Mouse (Mus musculus): ENCODE data around the gene Minos1. TPM values are rescaled to one million over a fixed set of nuclear protein-coding genes. Genes with fewer than 3 reads are reported as not detected.
A peak's percentile ranks its signal among the peaks of the same experiment; 100 is the strongest.

The Minos1 gene
- total RNA-seq (2021): 100 to 1,000 TPM; 399 to 482 TPM
- long read RNA-seq, experiment 1, transcript Minos1-204 (4 exons, 476 nt): minor isoform, 5 of 185 reads
- long read RNA-seq, experiment 1, transcript Minos1-203 (4 exons, 2,549 nt): major isoform, 163 of 185 reads
- long read RNA-seq, experiment 1, partial matches to known transcripts: 3 of 185 reads
- long read RNA-seq, experiment 1, other reads (novel, unspliced or antisense): 14 of 185 reads
- long read RNA-seq, experiment 2, transcript Minos1-204 (4 exons, 476 nt): minor isoform, 7 of 202 reads
- long read RNA-seq, experiment 2, transcript Minos1-203 (4 exons, 2,549 nt): major isoform, 183 of 202 reads
- long read RNA-seq, experiment 2, partial matches to known transcripts: 1 of 202 reads
- long read RNA-seq, experiment 2, other reads (novel, unspliced or antisense): 11 of 202 reads

GRCm38 (mm10) chr4:139130701-139131549, at the start of gene Minos1:
Gene Minos1, minus strand, starts transcription at chr4:139131113.
- peak; percentile 97 for DNase-seq

GRCm38 (mm10) chr4:139179731-139180625, 49.1 kb upstream of the Minos1 start:
- no peak for DNase-seq

- DNase-seq: no peak
Measured at GRCm38 (mm10) chr4:139179218-139179617, 48.3 kb upstream of the Minos1 start.

GRCm38 (mm10) chr4:139178377-139178776, 47.5 kb upstream of the Minos1 start:
- no peak for DNase-seq

- DNase-seq: no peak
Measured at GRCm38 (mm10) chr4:139177921-139178320, 47.0 kb upstream of the Minos1 start.

GRCm38 (mm10) chr4:139176023-139176422, 45.1 kb upstream of the Minos1 start:
- DNase-seq: no peak

GRCm38 (mm10) chr4:139175061-139175971, 44.4 kb upstream of the Minos1 start:
- peak; percentile 59 for DNase-seq

- DNase-seq: no peak
Measured at GRCm38 (mm10) chr4:139169748-139170279, 38.9 kb upstream of the Minos1 start.

- DNase-seq: no peak
Measured at GRCm38 (mm10) chr4:139168985-139169747, 38.3 kb upstream of the Minos1 start.

GRCm38 (mm10) chr4:139167107-139167506, 36.2 kb upstream of the Minos1 start:
- no peak for DNase-seq

- no peak for DNase-seq
Measured at GRCm38 (mm10) chr4:139166244-139166643, 35.3 kb upstream of the Minos1 start.

GRCm38 (mm10) chr4:139165259-139165658, 34.3 kb upstream of the Minos1 start:
- no peak for DNase-seq

- no peak for DNase-seq
Measured at GRCm38 (mm10) chr4:139164082-139164481, 33.2 kb upstream of the Minos1 start.

GRCm38 (mm10) chr4:139161076-139161475, 30.2 kb upstream of the Minos1 start:
- no peak for DNase-seq

- no peak for DNase-seq
Measured at GRCm38 (mm10) chr4:139158350-139158749, 27.4 kb upstream of the Minos1 start.

- DNase-seq: no peak
Measured at GRCm38 (mm10) chr4:139156538-139156937, 25.6 kb upstream of the Minos1 start.

- peak; percentile 51 for DNase-seq
Measured at GRCm38 (mm10) chr4:139154576-139155307, 23.8 kb upstream of the Minos1 start.

GRCm38 (mm10) chr4:139151370-139151769, 20.5 kb upstream of the Minos1 start:
- DNase-seq: no peak

- DNase-seq: peak; percentile 20
Measured at GRCm38 (mm10) chr4:139146760-139147159, 15.8 kb upstream of the Minos1 start.
